Mouse (Mus musculus) urinary bladder, postnatal 4 days (tissue): Measurements from ENCODE around the gene Dtd2.

Experiments
- DNase-seq, 2 experiments: peaks; one replicate each; pipeline ENCODE4 v3.0.0; 2021 to 2022; ENCODE audit warnings: low spot score in 2 of 2

Gene Dtd2

GRCm38 (mm10) chr12:51985163-51985748 lies 21.0 kb downstream of the Dtd2 start:
- DNase-seq = no peak

GRCm38 (mm10) chr12:51983625-51984024 lies 22.7 kb downstream of the Dtd2 start:
- DNase-seq = no peak

- no peak for DNase-seq
These were observed 29.8 kb downstream of the Dtd2 start for GRCm38 (mm10) chr12:51976531-51976930.

- DNase-seq = no peak
These were observed 31.9 kb downstream of the Dtd2 start for GRCm38 (mm10) chr12:51974381-51974780.

- DNase-seq = no peak
These were observed 33.8 kb downstream of the Dtd2 start for GRCm38 (mm10) chr12:51972269-51973065.

- peak; percentile 89 to 90 for DNase-seq
These were observed 35.1 kb downstream of the Dtd2 start, which contains the start of gene Heatr5a for GRCm38 (mm10) chr12:51971070-51971664. Gene Heatr5a (minus strand): TSS chr12:51971321.

- no peak for DNase-seq
These were observed 35.8 kb downstream of the Dtd2 start for GRCm38 (mm10) chr12:51970352-51971069.

- no peak for DNase-seq
These were observed 36.4 kb downstream of the Dtd2 start for GRCm38 (mm10) chr12:51969876-51970275.

- no peak for DNase-seq
These were observed 37.2 kb downstream of the Dtd2 start for GRCm38 (mm10) chr12:51969092-51969491.

- no peak for DNase-seq
These were observed 38.2 kb downstream of the Dtd2 start for GRCm38 (mm10) chr12:51967915-51968595.

GRCm38 (mm10) chr12:51957626-51958025 lies 48.7 kb downstream of the Dtd2 start:
- DNase-seq = no peak

- DNase-seq = no peak
These were observed 54.0 kb downstream of the Dtd2 start for GRCm38 (mm10) chr12:51952309-51952708.

- DNase-seq = no peak
These were observed 58.8 kb downstream of the Dtd2 start for GRCm38 (mm10) chr12:51947498-51947945.

GRCm38 (mm10) chr12:51945331-51945730 lies 61.0 kb downstream of the Dtd2 start:
- DNase-seq = no peak

GRCm38 (mm10) chr12:51939848-51940247 lies 66.5 kb downstream of the Dtd2 start:
- DNase-seq = no peak
